Mouse (Mus musculus): ENCODE measurements around the gene Cog3.

Gene Cog3

GRCm38 (mm10) chr14:75758401-75758800, 4.1 kb upstream of the Cog3 start:
- DNase-seq: no peak

- no peak for DNase-seq
These were observed 3.5 kb upstream of the Cog3 start for GRCm38 (mm10) chr14:75757821-75758220.

- peak in 1 of 2 experiments; percentile 17 for DNase-seq
These were observed 2.7 kb upstream of the Cog3 start for GRCm38 (mm10) chr14:75756971-75757370.

- no peak for DNase-seq
These were observed 1.1 kb downstream of the Cog3 start for GRCm38 (mm10) chr14:75753206-75753605.

- DNase-seq: no peak
These were observed 3.3 kb downstream of the Cog3 start for GRCm38 (mm10) chr14:75751040-75751439.

- no peak for DNase-seq
These were observed 5.2 kb downstream of the Cog3 start for GRCm38 (mm10) chr14:75749123-75749522.

GRCm38 (mm10) chr14:75747960-75748359, 6.4 kb downstream of the Cog3 start:
- no peak for DNase-seq

- DNase-seq: no peak
These were observed 12.4 kb downstream of the Cog3 start for GRCm38 (mm10) chr14:75741904-75742303.

GRCm38 (mm10) chr14:75735597-75735996, 18.7 kb downstream of the Cog3 start:
- no peak for DNase-seq

- no peak for DNase-seq
These were observed 21.7 kb downstream of the Cog3 start for GRCm38 (mm10) chr14:75732631-75733030.

- no peak for DNase-seq
These were observed 23.0 kb downstream of the Cog3 start for GRCm38 (mm10) chr14:75731361-75731760.

GRCm38 (mm10) chr14:75728111-75728510, 26.2 kb downstream of the Cog3 start:
- DNase-seq: no peak

- DNase-seq: peak; percentile 91 to 92
These were observed 27.3 kb downstream of the Cog3 start for GRCm38 (mm10) chr14:75727046-75727445.

GRCm38 (mm10) chr14:75722816-75723215, 31.5 kb downstream of the Cog3 start:
- no peak for DNase-seq

GRCm38 (mm10) chr14:75721977-75722563, 32.2 kb downstream of the Cog3 start:
- DNase-seq: peak; percentile 26 to 41

- DNase-seq: no peak
These were observed 34.2 kb downstream of the Cog3 start for GRCm38 (mm10) chr14:75720121-75720520.

- DNase-seq: no peak
These were observed 37.9 kb downstream of the Cog3 start for GRCm38 (mm10) chr14:75716410-75716809.

- DNase-seq: no peak
These were observed 40.7 kb downstream of the Cog3 start for GRCm38 (mm10) chr14:75713661-75714060.

GRCm38 (mm10) chr14:75712687-75713086, 41.6 kb downstream of the Cog3 start:
- DNase-seq: no peak

- no peak for DNase-seq
These were observed 42.6 kb downstream of the Cog3 start for GRCm38 (mm10) chr14:75711731-75712130.

- peak; percentile 44 to 56 for DNase-seq
These were observed 45.3 kb downstream of the Cog3 start for GRCm38 (mm10) chr14:75708986-75709385.

- no peak for DNase-seq
These were observed 46.5 kb downstream of the Cog3 start for GRCm38 (mm10) chr14:75707771-75708170.

- peak; percentile 56 to 69 for DNase-seq
These were observed 47.7 kb downstream of the Cog3 start for GRCm38 (mm10) chr14:75706647-75707046.

GRCm38 (mm10) chr14:75697928-75698327, 56.4 kb downstream of the Cog3 start:
- no peak for DNase-seq

GRCm38 (mm10) chr14:75696096-75696495, 58.2 kb downstream of the Cog3 start:
- DNase-seq: no peak
